Mouse (Mus musculus): Measurements from ENCODE around the gene Sema4g.

GRCm38 (mm10) chr19:45028746-45029145 lies 39.8 kb downstream of the Sema4g start:
- no peak for TF ChIP-seq CTCF (IDR thresholded peaks at IDR 0.05; ENCODE audit: low read depth)
- no peak for TF ChIP-seq EP300 (IDR thresholded peaks at IDR 0.05; ENCODE audit: low read depth)

Data from heart, postnatal 0 days (tissue).